Mouse (Mus musculus) forebrain, embryonic 12.5 days (tissue): ENCODE measurements around the gene Rgs10. TPM values are rescaled to one million over a fixed set of nuclear protein-coding genes. Genes with fewer than 3 reads are reported as not detected.
A peak's percentile ranks its signal among the peaks of the same experiment; 100 is the strongest.

Experiments
- ATAC-seq: fragments of 200-750 bp; cut with Nextera tagmentation; 2 replicates; pipeline ENCODE4 v1.8.0; 2017; ENCODE audit warnings: moderate TSS enrichment; ENCODE audit not compliant: low FRiP score
- H3K27ac ChIP-seq: fragments of 300-500 bp; sonication (generic); 2 replicates; pipeline ENCODE4 v1.5.1; 2016; ENCODE audit warnings: mild to moderate bottlenecking
- H3K27me3 ChIP-seq: fragments of 300-500 bp; sonication (generic); 2 replicates; pipeline ENCODE4 v1.6.1; 2016; ENCODE audit warnings: mild to moderate bottlenecking
- H3K36me3 ChIP-seq: fragments of 300-500 bp; sonication (generic); replicated peaks from 2 replicates; pipeline ENCODE4 v1.6.1; 2016; ENCODE audit warnings: mild to moderate bottlenecking
- H3K4me1 ChIP-seq: fragments of 300-500 bp; sonication (generic); 2 replicates; pipeline ENCODE4 v1.6.1; 2016
- H3K4me2 ChIP-seq: fragments of 300-500 bp; sonication (generic); 2 replicates; pipeline ENCODE4 v1.6.1; 2016; ENCODE audit warnings: mild to moderate bottlenecking, moderate library complexity
- H3K4me3 ChIP-seq: fragments of 300-500 bp; sonication (generic); replicated peaks from 2 replicates; pipeline ENCODE4 v1.5.1; 2016; ENCODE audit warnings: mild to moderate bottlenecking
- H3K9ac ChIP-seq: fragments of 300-500 bp; sonication (generic); 2 replicates; pipeline ENCODE4 v1.6.1; 2016; ENCODE audit warnings: mild to moderate bottlenecking
- H3K9me3 ChIP-seq: fragments of 300-500 bp; sonication (generic); 2 replicates; pipeline ENCODE4 v1.6.1; 2016
- WGBS: fragments of 180-500 bp; shearing (Covaris S2); methylation state at CpG from one replicate; pipeline ENCODE4 v1.1.7; 2016; 5-methylcytosine and 5-hydroxymethylcytosine counted together
- polyA plus RNA-seq: library from polyadenylated mRNA; unstranded; fragments of >200 nt; fragmentation: Nextera tagmentation; extraction: Ambion mirVana; gene quantifications from 2 replicates; pipeline ENCODE4 v1.2.1, GENCODE M21; 2016

Gene Rgs10
- polyA plus RNA-seq, result 7.4 and 8.0 TPM in 2 replicates

DNA sequence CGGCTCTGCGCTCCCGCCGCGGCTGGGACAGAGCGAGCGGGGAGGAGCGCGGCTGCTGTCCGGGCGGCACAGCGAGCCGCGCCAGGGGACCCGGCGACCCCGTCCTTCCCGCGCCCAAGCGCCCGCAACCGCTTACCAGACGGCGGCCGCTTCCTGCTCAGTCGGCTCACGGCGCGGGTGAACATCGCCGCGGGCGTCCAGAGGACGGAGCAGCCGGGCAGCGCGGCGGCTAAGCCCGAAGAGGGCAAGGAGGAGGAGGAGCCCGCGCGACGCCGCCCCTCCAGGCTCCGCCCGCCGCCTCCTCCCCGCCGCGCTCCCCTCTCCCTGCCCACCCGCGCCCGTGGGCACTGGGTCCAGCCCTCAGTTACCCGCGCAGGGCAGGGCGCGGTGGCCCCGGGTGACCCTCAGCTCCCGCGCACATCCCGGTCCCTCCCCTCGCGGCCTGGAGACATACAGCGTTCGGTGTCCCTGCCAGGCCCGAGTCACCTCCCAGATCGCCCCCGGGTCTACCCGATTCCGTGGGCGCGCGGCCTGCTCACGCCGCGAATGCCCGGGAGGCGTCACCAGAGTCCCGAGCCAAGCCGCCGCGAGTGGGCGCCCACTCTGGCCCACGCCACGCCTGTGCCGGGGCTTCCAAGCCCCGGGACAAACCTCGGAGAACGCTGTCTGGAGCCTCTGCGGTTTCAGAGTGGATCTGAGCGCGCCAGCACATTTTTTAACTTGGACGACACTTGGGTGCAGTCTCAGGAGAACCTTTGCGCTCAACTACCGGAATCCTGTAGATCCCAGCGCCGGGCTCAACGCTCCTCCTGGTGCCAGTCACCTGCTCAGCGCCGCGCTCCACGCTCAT, at the start of gene Rgs10:
Rgs10 (minus strand) TSS at position 829 of the 850 bp plus-strand sequence.
- Histone ChIP-seq H3K9ac (peak within 1 kb of the TSS; percentile 66), H3K36me3 (no peaks in the 10 kb centered on the region), H3K27ac (no peak within 1 kb of the TSS), H3K9me3 (no peaks in the 10 kb centered on the region), H3K4me1 (peaks cover 18% of the 10 kb centered on the region), H3K27me3 (peaks cover 76% of the 10 kb centered on the region), H3K4me3 (peak within 1 kb of the TSS; percentile 72), H3K4me2 (peak within 1 kb of the TSS; percentile 90)
- ATAC-seq, result peak; percentile 88
- WGBS, result under 1% methylated on average over 79 of the region's 102 CpGs

DNA sequence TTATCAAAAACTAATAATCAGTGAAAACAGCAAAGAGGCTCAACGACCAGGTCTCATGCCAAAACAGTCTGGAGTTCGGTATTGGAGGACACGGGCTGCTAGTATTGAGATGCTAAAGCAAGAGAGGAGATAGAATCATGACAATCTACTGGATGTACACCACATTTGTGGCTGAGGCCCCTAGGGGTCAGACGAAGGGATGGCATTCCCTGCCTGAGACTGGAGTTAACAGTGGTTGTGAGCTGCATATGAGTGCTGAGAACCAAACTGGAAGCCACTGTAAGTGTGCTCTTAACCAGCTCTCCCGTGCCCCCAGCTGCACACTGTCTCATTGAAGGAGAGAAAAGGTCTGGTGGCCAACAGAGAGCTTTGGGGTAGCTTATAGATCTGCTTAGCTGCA, 43.8 kb upstream of the Rgs10 start:
- H3K9ac ChIP-seq, result no peak overlapping the region
- no peaks in the 10 kb centered on the region for H3K36me3 ChIP-seq
- peak overlapping the region; percentile 68 for H3K27ac ChIP-seq
- no peaks in the 10 kb centered on the region for H3K27me3 ChIP-seq
- 67% methylated on average over 5 of the region's 5 CpGs for WGBS
- H3K4me3 ChIP-seq, result peak overlapping the region; percentile 93
- H3K4me1 ChIP-seq, result peaks cover 21% of the 10 kb centered on the region
- no peak for ATAC-seq
- peak overlapping the region; percentile 87 for H3K4me2 ChIP-seq
- no peaks in the 10 kb centered on the region for H3K9me3 ChIP-seq

DNA sequence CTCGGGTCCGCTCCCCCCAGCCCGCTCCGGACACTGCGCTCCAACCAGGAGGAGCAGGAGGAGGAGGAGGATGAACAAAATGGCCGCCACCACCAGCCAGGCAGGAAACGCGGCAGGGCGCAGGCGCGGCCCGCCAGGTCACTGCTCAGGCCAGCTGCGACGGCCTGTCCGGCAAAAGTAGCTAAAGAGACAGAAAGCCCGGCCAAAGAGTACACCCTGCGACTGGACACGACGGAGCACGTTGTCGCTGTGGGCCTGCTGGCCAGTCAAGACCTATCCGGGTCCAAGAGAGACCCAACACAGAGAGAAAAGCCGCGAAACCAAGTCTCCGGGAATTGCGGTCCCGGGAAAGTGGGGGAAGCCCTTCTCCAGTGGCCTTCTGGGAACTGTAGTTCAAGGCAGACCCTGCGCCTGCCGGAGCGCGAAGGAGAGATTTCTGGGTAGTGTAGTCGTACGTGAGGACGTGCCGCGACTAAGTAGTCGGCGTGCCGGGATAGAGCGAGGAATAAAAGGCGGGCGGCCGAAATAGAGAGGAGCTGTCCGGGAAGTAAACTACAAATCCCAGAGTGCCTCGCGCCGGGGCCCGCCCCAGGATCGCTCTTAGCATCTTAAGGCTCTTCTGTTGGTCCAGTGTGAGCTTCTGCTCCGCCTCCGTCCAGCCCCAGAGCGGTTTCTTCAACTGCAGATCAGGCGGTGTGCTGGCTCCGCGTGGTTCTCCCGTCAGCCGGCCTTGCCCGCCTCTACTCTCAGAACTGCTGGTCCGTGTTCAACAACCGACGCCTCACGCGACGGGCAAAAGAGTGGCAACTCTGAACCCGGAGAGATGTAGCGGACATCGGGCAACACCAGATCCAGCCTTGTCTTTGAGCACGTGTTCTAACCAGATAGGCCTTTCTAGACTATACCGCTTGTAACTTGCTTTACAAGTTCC, 43.0 kb upstream of the Rgs10 start, which contains the start of gene Tial1:
Tial1 (minus strand) TSS at position 433 of the 931 bp plus-strand sequence.
- H3K27ac ChIP-seq, result peak within 1 kb of the TSS; percentile 94
- no peaks in the 10 kb centered on the region for H3K36me3 ChIP-seq
- peak; percentile 99 for ATAC-seq
- no peaks in the 10 kb centered on the region for H3K9me3 ChIP-seq
- H3K4me2 ChIP-seq, result peak within 1 kb of the TSS; percentile 87
- H3K9ac ChIP-seq, result peak within 1 kb of the TSS; percentile 94
- H3K27me3 ChIP-seq, result no peaks in the 10 kb centered on the region
- peak within 1 kb of the TSS; percentile 93 for H3K4me3 ChIP-seq
- WGBS, result under 1% methylated on average over 67 of the region's 69 CpGs
- peaks cover 22% of the 10 kb centered on the region for H3K4me1 ChIP-seq

DNA sequence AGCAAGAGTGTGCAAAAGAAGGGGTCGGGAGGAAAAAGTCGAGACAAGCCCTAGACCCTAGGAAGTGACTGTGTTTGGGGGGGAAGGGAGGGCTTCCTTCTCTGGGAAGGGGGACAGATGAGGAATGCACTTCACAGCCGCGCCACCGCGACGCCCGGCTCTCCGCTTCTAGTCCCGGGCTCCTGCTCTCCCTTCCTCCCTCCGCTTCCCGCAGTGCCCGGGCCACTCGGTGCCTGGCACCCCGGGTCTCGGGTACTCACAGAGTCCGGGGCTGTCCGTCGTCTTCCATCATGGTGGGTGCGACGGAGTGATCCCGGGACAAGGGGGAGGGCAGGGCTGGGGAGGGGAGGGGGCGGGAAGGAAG, 42.3 kb upstream of the Rgs10 start:
- peak overlapping the region; percentile 87 for H3K4me2 ChIP-seq
- H3K36me3 ChIP-seq, result no peaks in the 10 kb centered on the region
- H3K4me3 ChIP-seq, result peak overlapping the region; percentile 93
- peaks cover 27% of the 10 kb centered on the region for H3K4me1 ChIP-seq
- no peaks in the 10 kb centered on the region for H3K27me3 ChIP-seq
- peak overlapping the region; percentile 94 for H3K9ac ChIP-seq
- no peaks in the 10 kb centered on the region for H3K9me3 ChIP-seq
- ATAC-seq, result peak; percentile 60
- peak overlapping the region; percentile 94 for H3K27ac ChIP-seq
- WGBS, result 1% methylated on average over 17 of the region's 23 CpGs

DNA sequence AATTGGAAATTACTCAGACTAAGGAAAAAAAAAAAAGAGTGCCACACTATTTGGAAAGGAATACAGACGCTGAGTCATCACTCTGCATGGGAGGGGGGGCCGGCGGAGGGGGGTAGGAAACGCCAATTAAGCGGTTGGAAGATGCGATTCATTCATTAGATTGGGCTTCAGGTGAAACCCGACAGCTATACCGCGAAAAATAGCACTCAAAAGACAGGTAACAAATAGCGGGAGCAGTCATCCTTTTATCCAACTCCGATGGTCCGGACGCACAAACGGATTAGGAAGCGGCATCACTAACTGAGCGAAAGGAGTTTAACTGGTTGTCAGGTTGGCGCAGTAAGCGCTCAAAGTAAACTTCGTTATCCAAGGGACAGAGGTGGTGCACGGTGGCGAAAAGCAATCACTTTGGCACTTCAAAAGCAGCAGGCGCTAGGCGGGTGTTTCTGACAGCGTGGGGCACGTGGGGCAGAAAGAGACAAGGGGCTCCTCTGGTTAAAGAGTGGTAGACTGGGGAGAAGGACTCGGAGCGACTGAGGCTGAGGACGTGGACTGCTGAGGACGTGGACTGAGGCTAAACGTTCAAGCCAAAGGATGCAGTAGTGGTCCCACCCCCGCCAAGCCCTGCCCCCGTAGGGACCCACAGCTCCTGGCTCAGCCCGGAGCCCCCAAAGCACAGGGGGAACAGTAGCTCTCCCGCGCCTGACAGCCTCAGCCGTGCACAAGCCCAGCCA, 41.7 kb upstream of the Rgs10 start:
- Histone ChIP-seq H3K36me3 (no peaks in the 10 kb centered on the region), H3K9me3 (no peaks in the 10 kb centered on the region), H3K4me3 (peak overlapping the region; percentile 93), H3K27me3 (no peaks in the 10 kb centered on the region), H3K9ac (peak overlapping the region; percentile 94), H3K4me1 (peaks cover 27% of the 10 kb centered on the region), H3K4me2 (peak overlapping the region; percentile 87), H3K27ac (peak overlapping the region; percentile 94)
- WGBS, result under 1% methylated on average over 36 of the region's 36 CpGs
- no peak; the same call in 1 of the 2 replicates for ATAC-seq

DNA sequence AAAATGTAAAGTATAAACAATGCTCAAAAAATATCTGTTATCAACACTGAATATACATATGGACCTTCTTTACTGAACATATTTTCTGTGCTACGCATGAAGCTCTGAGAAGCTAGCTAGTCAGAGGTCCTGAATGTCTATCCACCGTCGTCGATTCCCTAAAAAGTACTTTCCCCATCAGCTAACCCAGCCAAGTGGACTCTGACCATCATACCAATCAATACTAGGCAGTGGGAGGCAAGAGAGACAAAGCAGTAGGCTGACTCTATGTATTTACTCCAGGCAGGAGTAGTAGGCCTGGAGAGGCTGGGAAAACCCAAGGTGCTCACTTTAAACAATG, 41.2 kb upstream of the Rgs10 start:
- Histone ChIP-seq H3K9me3 (no peaks in the 10 kb centered on the region), H3K27ac (0 out of 2 replicates have a peak overlapping the region, but pooled peaks have one; percentile 94), H3K4me1 (peaks cover 27% of the 10 kb centered on the region), H3K4me2 (peak overlapping the region; percentile 87), H3K9ac (peak overlapping the region; percentile 94), H3K4me3 (peak overlapping the region; percentile 93), H3K36me3 (0 out of 2 replicates have a peak, but pooled peaks cover under 1% of the 10 kb centered on the region), H3K27me3 (no peaks in the 10 kb centered on the region)
- no peak for ATAC-seq
- WGBS, result 14% methylated on average over 4 of the region's 4 CpGs

DNA sequence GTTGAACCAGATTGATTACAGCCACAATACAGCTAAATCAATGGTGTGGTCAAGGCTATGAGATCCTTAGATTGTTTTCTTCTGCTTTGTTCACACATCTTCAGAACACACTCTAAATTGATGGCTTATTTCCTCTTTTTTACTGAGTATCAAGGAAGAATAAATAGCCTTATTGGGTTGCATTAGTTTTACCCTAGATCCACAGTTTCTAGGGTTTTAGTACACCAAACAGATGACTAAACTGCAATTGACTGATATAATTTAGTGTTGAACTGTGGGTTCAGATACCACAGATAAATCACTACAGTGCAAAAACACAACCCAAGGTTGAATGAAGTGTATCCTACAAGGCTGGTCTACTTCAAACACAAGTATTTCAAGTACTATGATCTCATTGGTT, 39.5 kb upstream of the Rgs10 start:
- Histone ChIP-seq H3K27me3 (no peaks in the 10 kb centered on the region), H3K36me3 (peaks cover 15% of the 10 kb centered on the region; the same call in 1 of the 2 replicates), H3K9ac (no peak overlapping the region), H3K4me1 (peaks cover 27% of the 10 kb centered on the region), H3K27ac (no peak overlapping the region), H3K4me2 (no peak overlapping the region), H3K4me3 (no peak overlapping the region), H3K9me3 (no peaks in the 10 kb centered on the region)
- no peak for ATAC-seq

DNA sequence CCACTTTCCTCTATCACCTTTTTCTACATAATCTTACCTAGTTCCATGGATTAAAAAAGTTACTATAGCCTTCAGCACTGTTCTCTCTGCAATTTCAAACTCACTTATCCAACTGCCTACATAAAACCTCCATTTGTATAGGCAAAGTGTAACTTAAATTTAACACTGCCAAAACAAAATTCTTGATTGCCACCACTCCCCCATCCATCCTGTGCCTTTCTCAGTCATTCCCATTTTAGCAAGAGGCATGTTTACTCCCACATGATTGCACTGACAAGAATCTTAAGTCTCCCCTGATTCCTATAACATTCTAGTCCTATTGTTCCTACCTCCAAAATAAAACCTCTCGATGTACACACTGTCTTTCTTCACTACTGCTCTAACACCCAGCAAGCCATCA, 34.2 kb upstream of the Rgs10 start:
- Histone ChIP-seq H3K27me3 (no peaks in the 10 kb centered on the region), H3K9ac (no peak overlapping the region), H3K36me3 (peaks cover 44% of the 10 kb centered on the region), H3K4me2 (no peak overlapping the region), H3K27ac (no peak overlapping the region), H3K4me3 (no peak overlapping the region), H3K4me1 (peaks cover 8% of the 10 kb centered on the region), H3K9me3 (no peaks in the 10 kb centered on the region)
- 90% methylated on average over 1 of the region's 1 CpGs for WGBS
- no peak for ATAC-seq

DNA sequence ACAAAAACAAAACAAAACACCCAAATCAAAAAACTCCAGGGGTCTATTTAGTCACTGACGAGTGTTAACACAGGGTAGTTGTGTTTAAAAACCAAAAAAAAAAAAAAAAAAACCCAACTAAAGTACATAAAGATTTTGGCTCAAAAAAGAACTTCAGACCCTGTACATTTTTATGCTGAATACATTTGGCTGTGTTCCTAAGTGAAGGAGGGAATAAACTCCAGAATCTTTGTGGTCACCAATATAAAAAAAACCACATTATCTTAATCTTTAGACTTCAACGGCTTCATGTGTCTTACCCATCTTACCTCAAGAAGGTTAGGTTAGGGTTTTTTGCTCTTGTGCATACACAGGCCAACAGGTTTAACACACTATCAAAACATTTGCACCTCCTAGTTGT, 22.0 kb upstream of the Rgs10 start:
- H3K27me3 ChIP-seq, result no peaks in the 10 kb centered on the region
- no peaks in the 10 kb centered on the region for H3K4me1 ChIP-seq
- no peak overlapping the region for H3K4me2 ChIP-seq
- ATAC-seq, result no peak
- WGBS, result 90% methylated on average over 2 of the region's 2 CpGs
- H3K27ac ChIP-seq, result no peak overlapping the region
- H3K36me3 ChIP-seq, result peaks cover 46% of the 10 kb centered on the region
- H3K4me3 ChIP-seq, result no peak overlapping the region
- no peaks in the 10 kb centered on the region for H3K9me3 ChIP-seq
- H3K9ac ChIP-seq, result no peak overlapping the region

DNA sequence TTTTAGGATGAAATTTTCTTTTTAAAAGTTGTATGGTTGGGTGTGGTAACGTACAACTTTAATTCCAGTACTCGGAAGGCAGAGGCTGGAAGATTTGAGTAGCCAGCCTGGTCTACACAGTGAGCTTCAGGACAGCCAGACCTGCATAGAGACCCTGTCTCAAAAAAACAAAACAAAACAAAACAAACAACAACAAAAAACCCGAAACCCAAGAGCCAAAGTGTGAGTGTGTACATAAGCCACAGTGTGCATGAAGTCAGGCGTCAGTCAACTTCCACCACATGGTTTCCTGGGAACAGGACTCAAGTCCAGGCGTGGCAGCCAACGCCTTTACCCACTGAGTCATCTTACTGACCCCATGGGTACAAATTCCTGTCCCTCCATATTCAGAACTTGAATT, 20.7 kb upstream of the Rgs10 start:
- Histone ChIP-seq H3K4me1 (no peaks in the 10 kb centered on the region), H3K27me3 (no peaks in the 10 kb centered on the region), H3K4me2 (no peak overlapping the region), H3K27ac (no peak overlapping the region), H3K9ac (no peak overlapping the region), H3K4me3 (no peak overlapping the region), H3K36me3 (peaks cover 34% of the 10 kb centered on the region), H3K9me3 (no peaks in the 10 kb centered on the region)
- ATAC-seq, result no peak
- 94% methylated on average over 6 of the region's 6 CpGs for WGBS

DNA sequence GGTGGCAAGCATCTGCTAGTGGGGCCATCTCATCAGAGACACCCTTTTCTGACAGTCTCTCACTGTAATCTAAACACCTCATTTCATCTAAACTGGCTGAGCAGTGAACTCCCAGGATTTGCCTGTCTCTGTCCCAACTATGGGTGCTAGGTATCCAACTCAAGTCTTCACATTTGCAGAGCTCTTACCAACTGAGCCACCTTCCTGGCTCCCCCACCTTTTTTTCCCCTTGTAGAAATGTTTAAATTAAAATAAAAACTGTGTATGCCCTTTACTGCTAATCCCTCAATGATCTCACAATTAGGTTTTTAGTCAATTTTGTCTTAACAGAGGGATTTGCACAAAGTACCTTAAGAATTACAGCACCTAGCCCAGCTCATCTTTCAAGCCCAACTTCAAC, 19.6 kb upstream of the Rgs10 start:
- no peak overlapping the region for H3K4me2 ChIP-seq
- peaks cover 24% of the 10 kb centered on the region for H3K36me3 ChIP-seq
- no peak overlapping the region for H3K9ac ChIP-seq
- H3K4me1 ChIP-seq, result no peaks in the 10 kb centered on the region
- H3K4me3 ChIP-seq, result no peak overlapping the region
- ATAC-seq, result no peak
- no peak overlapping the region for H3K27ac ChIP-seq
- no peaks in the 10 kb centered on the region for H3K9me3 ChIP-seq
- H3K27me3 ChIP-seq, result no peaks in the 10 kb centered on the region

DNA sequence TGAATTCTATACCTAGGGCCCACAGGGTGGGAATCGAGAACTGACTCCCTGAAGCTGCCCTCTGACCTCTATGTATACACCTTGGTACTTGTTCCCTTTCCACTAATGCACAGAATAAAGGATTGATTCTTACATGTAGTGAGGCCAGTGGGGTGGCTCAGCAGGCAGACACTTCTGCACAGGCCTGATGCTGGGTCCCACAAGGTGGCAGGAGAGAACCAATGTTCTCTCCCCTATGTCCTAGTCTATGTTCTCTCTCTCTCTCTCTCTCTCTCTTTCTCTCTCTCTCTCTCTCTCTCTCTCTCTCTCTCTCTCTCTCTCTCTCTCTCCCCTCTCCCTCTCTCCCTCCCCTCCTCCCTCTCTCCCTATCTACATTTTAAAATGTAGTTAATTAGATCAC, 14.7 kb upstream of the Rgs10 start:
- no peak for ATAC-seq
- Histone ChIP-seq H3K27me3 (no peaks in the 10 kb centered on the region), H3K9me3 (no peaks in the 10 kb centered on the region), H3K4me3 (no peak overlapping the region), H3K36me3 (no peaks in the 10 kb centered on the region), H3K27ac (no peak overlapping the region), H3K4me1 (0 out of 2 replicates have a peak, but pooled peaks cover 3% of the 10 kb centered on the region), H3K9ac (no peak overlapping the region), H3K4me2 (no peak overlapping the region)
- WGBS, result 83% methylated on average over 1 of the region's 1 CpGs
